Mouse (Mus musculus) kidney, postnatal 0 days (tissue): ENCODE measurements around the gene Hba-a1. TPM values are rescaled to one million over a fixed set of nuclear protein-coding genes. Genes with fewer than 3 reads are reported as not detected.
"Not testable (repeated sequence)": the region's sequence is repeated elsewhere in the genome, so short reads cannot be mapped to it uniquely, and the experiment has no call there.

ENCODE experiments used
- ATAC-seq: fragments of 200-750 bp; cut with Nextera tagmentation; replicated peaks from 2 replicates; pipeline ENCODE4 v1.8.0; 2017; ENCODE audit warnings: low read depth, moderate number of reproducible peaks, moderate TSS enrichment, moderate library complexity; ENCODE audit not compliant: low FRiP score
- DNase-seq: peaks from one replicate; pipeline ENCODE4 v3.0.0-alpha.2; 2016; ENCODE audit warnings: low spot score
- H3K27ac ChIP-seq: fragments of 300-500 bp; sonication (generic); 2 replicates; pipeline ENCODE4 v1.5.1; 2014; ENCODE audit warnings: mild to moderate bottlenecking
- H3K27me3 ChIP-seq: fragments of 300-500 bp; sonication (generic); 2 replicates; pipeline ENCODE4 v1.6.1; 2014; ENCODE audit warnings: low read length, mixed read lengths; ENCODE audit not compliant: insufficient read depth
- H3K36me3 ChIP-seq: fragments of 300-500 bp; sonication (generic); 2 replicates; pipeline ENCODE4 v1.6.1; 2014; ENCODE audit warnings: low read length, mixed read lengths; ENCODE audit not compliant: insufficient read depth
- H3K4me1 ChIP-seq: fragments of 300-500 bp; sonication (generic); replicated peaks from 2 replicates; pipeline ENCODE4 v1.6.1; 2014; ENCODE audit warnings: antibody characterized with exemption, low read length, mixed read lengths; ENCODE audit not compliant: insufficient read depth
- H3K4me2 ChIP-seq: fragments of 300-500 bp; sonication (generic); 2 replicates; pipeline ENCODE4 v1.6.1; 2014; ENCODE audit warnings: mild to moderate bottlenecking, low read length, moderate library complexity, mixed read lengths
- H3K4me3 ChIP-seq: fragments of 300-500 bp; sonication (generic); replicated peaks from 2 replicates; pipeline ENCODE4 v1.5.1; 2014; ENCODE audit warnings: low read depth, low read length
- H3K9ac ChIP-seq: fragments of 300-500 bp; sonication (generic); 2 replicates; pipeline ENCODE4 v1.6.1; 2014; ENCODE audit warnings: low read depth, low read length
- H3K9me3 ChIP-seq: fragments of 300-500 bp; sonication (generic); replicated peaks from 2 replicates; pipeline ENCODE4 v1.6.1; 2016; ENCODE audit warnings: low read length, inconsistent platforms, mixed read lengths
- CTCF ChIP-seq: IDR thresholded peaks from 2 replicates; pipeline ENCODE4 v1.5.1; 2016; ENCODE audit warnings: antibody characterized with exemption, low read depth, mild to moderate bottlenecking, moderate library complexity
- WGBS: fragments of 180-500 bp; shearing (Covaris S2); extraction: QIAGEN DNeasy Blood & Tissue Kit; methylation state at CpG from one replicate; pipeline ENCODE4 v1.1.7; 2014; 5-methylcytosine and 5-hydroxymethylcytosine counted together
- polyA plus RNA-seq: library from polyadenylated mRNA; unstranded; fragments of >200 nt; fragmentation: Nextera tagmentation; extraction: Ambion mirVana; gene quantifications from 2 replicates; pipeline ENCODE4 v1.2.1, GENCODE M21; 2015

Hba-a1 gene
- polyA plus RNA-seq, 1 experiment from 2014 or later, result 1,027 TPM

DNA sequence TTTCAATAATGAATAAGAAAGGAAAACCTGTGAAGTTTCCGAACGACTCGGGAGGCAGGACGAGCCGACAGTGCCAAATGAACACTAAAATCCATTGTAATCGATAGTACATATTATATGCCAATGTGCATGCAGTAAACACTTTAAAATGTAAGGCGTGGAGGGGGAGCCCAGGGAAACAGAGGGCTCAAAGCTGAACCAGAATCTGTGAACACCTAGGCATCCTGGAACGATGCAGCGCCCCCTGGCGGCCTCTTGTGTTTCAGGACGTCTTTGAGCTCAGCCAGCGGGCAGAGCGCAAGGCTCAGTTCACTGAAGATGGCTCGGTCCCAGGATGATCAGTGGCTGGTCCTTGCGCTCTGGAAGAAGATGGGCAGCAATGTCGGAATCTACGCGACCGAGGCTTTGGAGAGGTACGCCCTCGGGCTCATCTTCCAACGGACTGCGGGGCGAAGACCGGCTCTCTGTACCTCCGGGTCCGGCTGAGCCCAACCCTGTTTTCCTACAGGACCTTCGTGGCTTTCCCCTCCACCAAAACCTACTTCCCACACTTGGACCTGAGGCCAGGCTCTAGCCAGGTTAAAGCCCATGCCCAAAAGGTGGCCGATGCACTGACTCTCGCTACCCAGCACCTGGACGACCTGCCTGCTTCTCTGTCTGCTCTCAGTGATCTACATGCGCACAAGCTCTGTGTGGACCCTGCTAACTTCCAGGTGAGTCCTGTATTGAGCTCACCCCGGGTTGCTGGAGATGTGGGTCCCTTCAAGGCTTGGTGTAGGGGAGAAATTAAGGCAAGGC is 3.6 kb downstream of the Hba-a1 start, which contains the start of gene Hbq1b:
Gene Hbq1b (plus strand): TSS at position 271 of the 798 bp plus-strand sequence.
- H3K36me3 ChIP-seq, ATAC-seq, H3K4me1 ChIP-seq, H3K27me3 ChIP-seq, H3K9ac ChIP-seq, H3K27ac ChIP-seq, H3K9me3 ChIP-seq: not testable (repeated sequence)
- peak within 1 kb of the TSS; percentile 22 for H3K4me3 ChIP-seq
- peak within 1 kb of the TSS; percentile 50 for H3K4me2 ChIP-seq
- DNase-seq, result peak; percentile 58
- 18% methylated on average over 30 of the region's 33 CpGs for WGBS
- TF ChIP-seq CTCF, result peak; percentile 82

GRCm38 (mm10) chr11:32287493-32287825 is 4.1 kb downstream of the Hba-a1 start:
- H3K9me3 ChIP-seq, result no peaks in the 10 kb centered on the region
- 70% methylated on average over 9 of the region's 9 CpGs for WGBS
- no peak overlapping the region for H3K27ac ChIP-seq
- no peak overlapping the region for H3K9ac ChIP-seq
- H3K4me3 ChIP-seq, result no peak overlapping the region
- H3K27me3 ChIP-seq, result no peaks in the 10 kb centered on the region
- ATAC-seq (no peak), DNase-seq (no peak)
- H3K4me2 ChIP-seq, result no peak overlapping the region
- no peak for TF ChIP-seq CTCF
- H3K4me1 ChIP-seq, result no peaks in the 10 kb centered on the region
- no peaks in the 10 kb centered on the region for H3K36me3 ChIP-seq

GRCm38 (mm10) chr11:32292819-32293218 is 9.5 kb downstream of the Hba-a1 start:
- DNase-seq, ATAC-seq, H3K27ac ChIP-seq, H3K4me2 ChIP-seq, H3K36me3 ChIP-seq, H3K9me3 ChIP-seq, H3K9ac ChIP-seq, H3K4me3 ChIP-seq, H3K27me3 ChIP-seq, H3K4me1 ChIP-seq: not testable (repeated sequence)
- WGBS, result 79% methylated on average over 4 of the region's 4 CpGs

- H3K4me3 ChIP-seq, H3K27ac ChIP-seq, H3K9me3 ChIP-seq, DNase-seq, H3K36me3 ChIP-seq, H3K9ac ChIP-seq, H3K4me2 ChIP-seq, H3K27me3 ChIP-seq, H3K4me1 ChIP-seq, ATAC-seq: not testable (repeated sequence)
- 55% methylated on average over 3 of the region's 3 CpGs for WGBS
These were observed 10.2 kb downstream of the Hba-a1 start for GRCm38 (mm10) chr11:32293479-32293878.

DNA sequence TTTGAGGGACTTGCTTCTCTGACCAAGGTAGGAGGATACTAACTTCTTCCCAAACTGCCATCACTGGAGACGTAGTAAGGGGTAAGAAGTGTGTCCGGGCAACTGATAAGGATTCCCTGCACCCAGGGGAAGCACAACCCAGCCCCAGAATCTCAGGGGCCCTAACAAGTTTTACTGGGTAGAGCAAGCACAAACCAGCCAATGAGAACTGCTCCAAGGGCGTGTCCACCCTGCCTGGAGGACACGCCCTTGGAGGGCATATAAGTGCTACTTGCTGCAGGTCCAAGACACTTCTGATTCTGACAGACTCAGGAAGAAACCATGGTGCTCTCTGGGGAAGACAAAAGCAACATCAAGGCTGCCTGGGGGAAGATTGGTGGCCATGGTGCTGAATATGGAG is 12.9 kb downstream of the Hba-a1 start, which contains the start of gene Hba-a2:
Gene Hba-a2 (plus strand): TSS at position 287 of the 400 bp plus-strand sequence.
- H3K36me3 ChIP-seq, H3K4me1 ChIP-seq, H3K27ac ChIP-seq, DNase-seq, H3K4me2 ChIP-seq, H3K4me3 ChIP-seq, H3K27me3 ChIP-seq, H3K9me3 ChIP-seq, H3K9ac ChIP-seq, ATAC-seq: not testable (repeated sequence)
- whole genome bisulfite sequencing, result no CpG with 5 or more reads among the region's 4 CpGs

- not testable (repeated sequence) for H3K4me1 ChIP-seq, ATAC-seq, H3K4me3 ChIP-seq, H3K9ac ChIP-seq, H3K27ac ChIP-seq, H3K4me2 ChIP-seq, H3K36me3 ChIP-seq, H3K27me3 ChIP-seq, H3K9me3 ChIP-seq, DNase-seq
- 43% methylated on average over 2 of the region's 2 CpGs for WGBS
These were observed 14.1 kb downstream of the Hba-a1 start for GRCm38 (mm10) chr11:32297417-32297816.
